Mouse (Mus musculus) adrenal gland, adult 2 months (tissue): ENCODE data around the gene Mpg. TPM values are rescaled to one million over a fixed set of nuclear protein-coding genes. Genes with fewer than 3 reads are reported as not detected.
"Not testable (repeated sequence)": the region's sequence is repeated elsewhere in the genome, so short reads cannot be mapped to it uniquely, and the experiment has no call there.

Source experiments
- DNase-seq: peaks from one replicate; pipeline ENCODE4 v3.0.0; 2021
- long read RNA-seq: library from polyadenylated mRNA; stranded (forward); transcript quantifications from one replicate; pipeline ENCODE4 v2.0.0, GENCODE M21; 2021
- polyA plus RNA-seq: library from polyadenylated mRNA; depleted of rRNA; stranded (reverse); fragments of >200 nt; gene quantifications from 2 replicates; pipeline ENCODE4 v1.2.3, GENCODE M21; 2012; rRNA removed
- total RNA-seq, 2 experiments: library from RNA; stranded (reverse); gene quantifications; 2 replicates each; pipeline ENCODE4 v1.2.3; 2021

The Mpg gene
- total RNA-seq (10 to 100 TPM; 17.1 to 19.6 TPM), polyA plus RNA-seq (17.1 and 21.1 TPM in 2 replicates)
- long read RNA-seq, transcript Mpg-201 (4 exons, 1,737 nt): major isoform, 12 of 15 reads
- long read RNA-seq, partial matches to known transcripts: 0 of 15 reads
- long read RNA-seq, other reads (novel, unspliced or antisense): 3 of 15 reads

DNA sequence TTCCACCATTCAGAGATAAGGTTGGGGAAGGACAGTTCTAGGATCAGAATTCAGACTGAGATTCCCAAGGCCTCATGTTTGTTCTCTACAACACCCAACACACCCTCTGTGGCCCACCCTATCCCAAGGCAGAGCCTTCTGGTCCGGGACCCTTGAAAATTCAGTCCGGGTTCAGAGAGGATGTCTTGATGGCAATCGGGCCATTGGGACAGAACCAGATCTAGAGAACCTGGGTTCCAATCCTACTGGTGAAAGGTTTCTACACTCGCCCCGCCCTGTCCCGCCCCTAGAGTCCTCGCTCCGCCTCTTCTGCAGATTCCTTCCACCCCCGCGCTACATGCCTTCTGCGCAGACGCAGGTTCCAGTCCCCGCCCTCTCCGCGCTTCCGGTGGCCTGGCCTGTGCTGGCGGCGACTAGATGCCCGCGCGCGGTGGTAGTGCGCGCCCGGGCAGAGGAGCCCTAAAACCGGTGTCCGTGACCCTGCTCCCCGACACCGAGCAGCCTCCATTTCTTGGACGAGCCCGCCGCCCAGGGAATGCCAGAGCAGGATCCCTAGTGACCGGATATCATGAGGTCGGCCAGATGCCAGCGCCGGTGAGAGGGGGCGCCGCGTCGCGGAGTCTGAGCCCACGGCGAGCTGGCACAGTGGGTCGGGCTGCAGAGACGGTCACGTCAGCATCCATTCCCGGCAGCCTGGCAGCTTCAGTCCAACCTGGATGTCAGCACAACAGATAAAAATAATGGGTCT is at the start of gene Mpg:
Gene Mpg (plus strand): TSS at position 382 of the 748 bp plus-strand sequence.
- peak; percentile 93 for DNase-seq

DNA sequence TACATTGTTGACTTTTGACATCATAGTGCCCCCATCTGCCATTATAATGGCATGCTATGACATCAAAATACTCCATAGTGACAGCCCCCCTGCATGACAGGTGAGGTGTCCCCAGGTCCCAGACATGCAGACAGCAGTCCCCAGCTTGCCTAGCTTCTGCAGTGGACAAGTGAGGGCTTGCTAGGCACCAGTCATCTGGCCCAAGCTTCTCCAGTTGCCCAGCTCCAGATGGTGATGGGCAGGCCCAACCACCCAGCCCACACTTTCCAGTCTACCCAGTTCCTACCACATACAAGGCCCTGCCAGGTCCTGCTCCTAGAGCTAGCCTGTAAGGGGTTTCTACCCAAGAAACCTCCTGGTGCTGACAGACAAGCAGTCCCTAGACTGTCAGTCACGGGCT is 47.8 kb upstream of the Mpg start:
- no peak for DNase-seq

DNA sequence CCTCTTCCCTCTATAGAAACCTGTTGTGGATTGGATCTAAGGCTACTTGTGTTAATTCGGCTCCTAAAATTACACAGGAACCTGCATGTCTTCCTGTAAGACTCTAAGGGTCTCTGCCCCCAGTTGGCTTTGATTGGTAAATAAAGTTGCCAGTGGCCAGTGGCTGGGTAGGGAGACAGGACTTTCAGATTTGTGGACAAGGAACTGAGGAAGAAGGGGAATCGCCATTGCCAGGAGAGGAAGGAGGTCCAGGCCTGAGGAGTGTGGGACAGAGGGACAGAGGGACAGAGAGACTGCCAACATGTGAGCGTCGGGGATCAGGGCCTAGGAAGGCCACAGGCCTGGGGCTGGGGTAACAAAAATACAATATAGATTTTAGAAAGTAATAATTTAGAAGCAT is 45.1 kb upstream of the Mpg start:
- DNase-seq: no peak

DNA sequence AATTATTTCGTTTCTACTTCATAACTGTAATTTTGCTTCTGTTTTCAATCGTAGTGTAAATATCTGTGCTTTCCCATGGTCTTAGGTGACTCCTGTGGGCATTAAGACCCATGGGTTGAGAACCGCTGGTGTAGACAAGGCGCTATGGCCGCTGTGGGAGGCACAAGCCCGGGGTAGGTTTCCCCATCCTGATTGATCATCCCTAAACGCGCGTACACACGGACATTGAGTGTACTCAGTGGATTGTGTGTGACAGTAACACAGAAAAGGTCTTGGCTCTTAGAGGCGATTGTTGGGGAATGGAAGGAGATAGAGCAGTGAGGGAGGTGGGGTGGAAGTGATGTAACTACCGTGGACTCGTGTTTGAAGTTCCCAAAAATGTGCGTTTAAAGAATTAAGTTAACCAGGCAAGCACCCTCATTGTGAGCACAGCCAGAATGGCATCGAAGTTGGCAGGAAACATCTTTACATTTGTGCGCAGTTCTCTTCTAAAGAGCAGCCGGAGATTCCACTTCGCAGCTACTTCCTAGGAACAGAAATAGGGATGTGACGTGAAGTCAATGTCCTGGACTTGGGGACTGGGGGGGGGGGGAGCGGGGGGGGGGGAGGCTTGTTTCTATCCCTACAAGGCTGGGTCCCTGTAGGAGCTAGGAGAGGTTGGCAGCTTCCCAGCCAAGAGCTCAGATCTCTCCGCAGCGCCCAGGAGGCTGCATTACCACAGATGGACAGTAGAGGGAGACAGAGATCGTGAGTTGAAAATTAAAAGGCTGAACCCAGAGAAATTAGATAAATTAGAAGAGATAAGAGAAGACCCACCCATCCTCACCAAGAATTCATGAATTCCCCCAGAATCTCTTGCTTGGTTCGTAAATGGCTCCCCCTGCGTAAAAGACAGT is 44.1 kb upstream of the Mpg start:
- DNase-seq: peak; percentile 79

DNA sequence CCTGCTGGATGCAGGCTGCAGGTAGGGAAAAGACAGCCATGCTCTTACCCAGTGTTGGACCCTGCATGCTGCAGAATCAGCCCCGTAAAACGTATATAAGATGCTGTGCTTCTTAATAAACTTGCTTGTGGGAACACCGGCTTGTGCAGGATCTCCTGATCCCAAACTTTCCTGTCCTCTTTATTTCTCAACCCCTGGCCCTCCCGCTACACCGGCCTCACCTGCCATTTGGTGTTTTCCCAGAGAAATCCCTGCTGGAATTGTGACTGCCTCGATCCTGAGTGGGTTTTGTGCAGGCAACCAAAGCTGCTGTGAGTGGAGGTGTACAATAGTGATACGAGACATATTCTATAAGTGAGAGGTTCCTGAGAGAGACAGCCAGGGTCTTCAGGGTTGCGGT is 41.8 kb upstream of the Mpg start:
- DNase-seq: no peak

DNA sequence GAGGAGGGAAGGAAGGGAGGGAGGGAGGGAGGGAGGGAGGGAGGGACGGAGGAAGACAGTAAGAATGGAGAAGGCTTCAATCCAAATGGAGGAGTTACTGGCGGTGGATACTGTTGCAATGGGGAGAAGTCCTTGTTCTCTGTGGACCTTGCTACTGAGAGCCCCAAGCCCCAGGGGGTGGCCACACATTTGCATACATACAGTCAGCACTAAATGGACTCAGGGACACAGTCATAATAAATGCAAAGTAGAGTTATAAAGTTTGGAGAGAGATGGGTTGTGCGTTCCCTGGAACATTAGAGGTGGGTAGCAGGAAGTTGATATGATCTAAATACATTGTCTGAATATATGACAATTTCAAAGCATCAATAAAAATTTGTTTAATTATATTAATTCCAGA is 40.3 kb upstream of the Mpg start:
- no peak for DNase-seq

DNA sequence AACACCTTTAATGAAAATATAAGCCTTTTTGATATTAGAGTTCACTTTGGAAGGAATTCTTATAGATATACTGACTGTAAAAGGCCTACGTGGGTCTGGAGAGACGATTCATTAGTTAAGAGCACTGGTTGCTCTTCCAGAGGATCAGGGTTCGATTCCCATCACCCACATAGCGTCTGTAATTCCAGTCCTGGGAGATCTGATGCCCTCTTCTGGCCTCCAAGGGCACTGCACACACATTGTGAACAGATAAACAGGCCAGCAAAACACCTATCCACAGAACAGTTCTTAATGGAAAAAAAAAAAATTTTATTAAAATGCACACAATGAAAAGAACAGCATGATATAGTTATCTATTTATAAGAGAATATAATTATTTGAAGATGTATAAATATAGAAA is 39.0 kb upstream of the Mpg start:
- DNase-seq: no peak

DNA sequence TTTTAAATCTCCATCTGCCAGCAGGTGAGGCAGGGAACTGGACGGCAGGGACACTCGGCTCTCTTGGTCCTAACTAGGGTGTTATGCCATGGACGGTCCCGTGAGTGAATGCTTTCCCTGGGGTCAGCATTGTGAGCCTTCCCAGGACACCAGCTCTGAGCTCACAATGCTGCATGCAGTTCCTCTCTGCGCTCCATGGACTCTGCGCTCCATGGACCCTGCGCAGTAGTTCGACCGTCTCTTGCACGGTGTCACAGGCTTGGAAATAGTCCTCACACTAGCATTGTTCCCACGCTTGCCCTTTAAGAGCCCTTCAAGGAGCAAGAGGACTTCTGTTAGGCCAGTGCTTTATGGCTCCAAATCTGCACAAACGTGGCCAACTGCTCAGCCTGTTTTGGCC is 37.4 kb upstream of the Mpg start:
- DNase-seq: no peak

DNA sequence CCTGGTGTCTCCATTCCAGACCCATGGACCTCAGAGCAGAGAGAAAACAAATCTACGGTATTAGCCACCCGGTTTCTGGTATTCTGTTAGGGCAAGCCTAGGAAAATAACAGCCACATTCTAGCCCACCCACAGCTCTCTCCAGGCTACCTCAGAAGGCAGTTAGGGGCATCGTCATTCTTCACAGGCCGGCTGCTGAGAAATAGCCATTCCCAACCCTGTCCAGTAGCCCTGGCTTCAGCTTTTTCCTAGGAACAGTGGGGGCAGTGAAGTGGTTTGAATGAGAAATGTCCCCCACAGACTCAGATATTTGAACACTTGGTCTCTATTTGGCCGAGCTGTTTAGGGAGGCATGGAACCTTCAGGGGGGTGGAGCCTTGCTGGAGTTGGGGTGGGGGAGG is 36.9 kb upstream of the Mpg start:
- DNase-seq: no peak

DNA sequence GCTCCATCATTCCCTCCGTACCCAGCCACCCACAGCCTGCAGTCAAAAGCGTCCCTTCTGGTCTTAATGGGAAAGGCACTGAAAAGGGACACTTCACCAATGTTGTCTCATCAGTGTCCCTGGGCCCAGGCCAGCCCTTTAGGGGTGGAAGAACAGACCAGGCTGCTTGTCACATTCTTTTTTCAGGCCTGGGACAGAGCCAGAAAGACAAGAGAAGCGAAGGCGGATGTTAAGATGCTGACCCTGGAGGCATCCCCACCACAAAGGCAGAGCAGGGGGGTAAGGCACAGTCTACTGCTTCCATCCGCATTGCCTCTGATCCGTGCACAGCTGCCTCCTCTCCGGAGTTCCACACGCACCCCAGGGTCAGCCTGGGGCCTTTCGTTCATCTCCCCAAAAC is 36.2 kb upstream of the Mpg start:
- no peak for DNase-seq

DNA sequence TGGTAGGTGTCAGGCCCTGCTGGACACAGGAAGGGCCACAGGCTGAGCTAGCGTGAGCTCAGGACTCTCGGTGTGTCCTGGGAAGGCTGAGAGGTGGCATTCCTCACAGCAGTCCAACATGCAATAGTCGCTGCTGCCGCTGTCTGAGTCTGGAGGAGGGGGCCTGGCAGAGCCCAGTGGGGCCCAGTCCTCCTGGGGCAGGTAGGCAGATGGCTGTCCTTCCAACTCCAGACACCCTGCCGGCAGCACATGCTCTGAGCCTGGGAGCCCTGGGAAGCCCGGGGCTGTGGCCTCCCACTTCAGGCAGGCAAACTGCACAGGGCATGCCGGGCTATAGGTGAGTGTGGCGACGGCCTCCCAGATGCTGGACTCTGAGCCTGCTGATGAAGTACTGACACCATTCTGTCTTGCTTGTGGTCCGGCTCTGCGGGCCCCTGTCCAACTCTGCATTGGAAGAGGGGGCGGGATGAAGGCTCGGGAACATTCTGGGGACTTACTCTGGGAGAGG is 35.6 kb upstream of the Mpg start:
- DNase-seq: no peak

DNA sequence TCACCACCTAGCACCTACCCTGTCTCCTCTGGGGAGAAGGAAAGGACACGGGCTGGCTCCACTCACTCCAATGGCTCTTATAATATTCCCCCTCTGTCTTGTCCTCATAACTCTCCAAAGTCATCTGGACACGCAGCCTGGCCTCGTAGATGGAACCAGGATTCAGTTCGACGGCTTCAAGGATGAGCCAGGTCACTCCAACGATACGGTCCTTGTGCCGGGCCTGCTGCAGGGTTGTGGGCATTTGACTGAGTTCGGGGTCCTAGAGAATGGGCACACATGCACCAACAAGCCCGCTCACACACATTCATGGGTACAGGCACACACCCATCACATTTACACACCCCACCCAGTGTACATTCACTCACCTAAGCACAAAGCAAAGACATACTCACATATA is 33.1 kb upstream of the Mpg start:
- no peak for DNase-seq

DNA sequence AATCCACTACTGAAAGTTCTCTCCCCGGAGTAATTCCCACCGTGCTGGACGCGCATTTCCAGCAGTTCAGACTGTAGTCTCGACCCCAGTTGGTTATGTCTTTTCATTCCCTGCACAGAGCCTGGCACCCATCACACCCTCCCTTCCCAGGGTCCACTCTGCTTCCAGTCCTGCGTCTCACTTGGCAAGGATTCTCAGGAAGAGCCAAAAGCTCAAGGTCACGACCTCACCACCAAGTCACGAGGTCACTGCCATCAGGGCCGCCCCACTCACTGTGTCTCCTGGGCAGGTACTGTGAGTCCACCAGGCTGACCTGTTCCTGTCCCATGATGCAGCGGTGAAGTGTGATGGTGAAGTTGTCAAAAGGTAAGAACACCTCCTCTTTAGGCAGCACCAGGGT is 32.2 kb upstream of the Mpg start:
- no peak for DNase-seq

DNA sequence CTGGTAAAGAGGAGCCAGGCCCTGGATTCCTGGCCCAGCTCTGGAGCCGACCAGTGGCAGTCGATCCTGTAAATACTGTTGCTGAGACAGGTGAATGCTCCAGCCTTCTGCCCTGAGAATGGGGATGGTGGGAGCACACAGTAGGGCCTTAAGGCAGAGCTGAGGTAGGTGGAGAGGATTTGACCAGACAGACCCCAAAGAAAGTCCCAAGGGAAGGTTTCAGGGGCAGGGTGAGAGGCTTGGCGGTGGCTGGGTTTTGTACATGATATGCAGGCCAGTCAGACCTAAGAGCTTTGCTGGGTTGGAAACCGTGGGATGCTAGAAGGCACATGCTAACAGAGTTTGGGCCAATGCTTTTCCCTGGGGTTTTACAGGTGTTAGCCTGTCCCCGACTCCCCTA is 31.7 kb upstream of the Mpg start:
- no peak for DNase-seq

DNA sequence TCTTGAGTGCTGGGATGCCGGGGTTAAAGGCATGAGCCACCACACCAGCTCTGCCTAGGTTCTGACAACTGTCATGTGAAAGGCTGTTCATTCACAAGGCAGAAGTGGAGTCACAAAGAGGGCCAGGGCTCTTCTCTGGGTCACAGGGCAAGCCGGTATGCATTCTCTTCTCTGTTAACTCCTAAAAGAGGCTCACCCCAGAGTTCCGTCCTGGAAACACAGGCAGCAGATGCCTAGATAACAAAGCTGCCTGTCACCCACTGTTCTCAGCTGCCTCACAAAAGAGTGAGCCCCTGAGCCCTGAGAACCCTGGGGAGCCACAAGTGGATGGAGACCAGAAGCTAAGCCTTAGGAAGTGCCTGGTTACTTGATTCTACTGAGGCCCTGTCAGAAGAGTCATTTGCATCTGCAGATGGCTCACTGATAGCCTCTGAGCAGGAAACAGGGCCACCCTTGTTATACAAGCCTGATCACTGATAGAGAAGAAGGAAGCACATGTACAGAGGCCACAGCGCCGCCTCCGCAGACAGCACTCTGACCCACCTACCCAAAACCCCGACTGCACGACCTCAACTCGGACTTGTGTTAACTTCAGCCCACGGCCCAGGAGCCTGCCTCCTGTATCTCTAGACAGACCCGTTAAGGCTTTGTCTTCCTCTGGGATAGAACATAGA is 30.3 kb upstream of the Mpg start:
- no peak for DNase-seq

DNA sequence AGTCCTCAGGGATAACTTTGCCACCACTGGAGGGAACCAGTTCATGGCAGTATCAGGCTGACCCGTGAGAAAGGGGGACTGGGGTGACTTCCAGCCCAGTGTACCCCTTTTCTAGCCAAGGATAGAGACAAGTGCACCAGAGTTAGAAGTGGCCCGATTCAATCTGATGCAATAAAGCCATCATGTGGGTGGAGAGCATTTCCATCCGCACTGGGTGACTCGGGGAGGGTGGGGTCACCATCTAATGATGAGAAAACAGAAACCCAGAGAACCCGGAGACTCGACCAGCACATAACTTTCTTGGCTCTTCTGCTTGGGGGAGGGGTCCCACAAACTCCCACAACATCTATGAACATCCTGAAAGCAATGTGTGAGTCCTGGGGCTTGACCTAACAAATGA is 29.6 kb upstream of the Mpg start:
- DNase-seq: no peak

DNA sequence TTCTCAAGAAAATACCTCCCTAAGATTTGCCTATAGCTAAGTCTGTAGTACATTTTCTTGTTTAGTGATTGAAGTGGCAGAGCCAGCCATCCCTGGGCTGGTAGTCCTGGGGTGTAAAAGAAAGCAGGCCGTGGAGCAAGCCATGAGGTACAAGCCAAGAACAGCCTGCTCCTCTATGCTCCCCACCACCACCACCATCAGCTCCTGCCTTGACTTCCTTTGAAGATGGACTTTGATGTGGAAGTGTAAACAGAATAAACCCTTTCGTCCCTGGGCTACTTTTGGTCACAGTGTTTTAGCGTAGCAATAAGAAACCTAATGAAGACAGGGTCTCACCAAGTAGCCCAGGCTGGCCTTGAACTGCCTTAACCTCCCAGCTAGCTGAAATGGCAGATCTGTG is 28.5 kb upstream of the Mpg start:
- no peak for DNase-seq

DNA sequence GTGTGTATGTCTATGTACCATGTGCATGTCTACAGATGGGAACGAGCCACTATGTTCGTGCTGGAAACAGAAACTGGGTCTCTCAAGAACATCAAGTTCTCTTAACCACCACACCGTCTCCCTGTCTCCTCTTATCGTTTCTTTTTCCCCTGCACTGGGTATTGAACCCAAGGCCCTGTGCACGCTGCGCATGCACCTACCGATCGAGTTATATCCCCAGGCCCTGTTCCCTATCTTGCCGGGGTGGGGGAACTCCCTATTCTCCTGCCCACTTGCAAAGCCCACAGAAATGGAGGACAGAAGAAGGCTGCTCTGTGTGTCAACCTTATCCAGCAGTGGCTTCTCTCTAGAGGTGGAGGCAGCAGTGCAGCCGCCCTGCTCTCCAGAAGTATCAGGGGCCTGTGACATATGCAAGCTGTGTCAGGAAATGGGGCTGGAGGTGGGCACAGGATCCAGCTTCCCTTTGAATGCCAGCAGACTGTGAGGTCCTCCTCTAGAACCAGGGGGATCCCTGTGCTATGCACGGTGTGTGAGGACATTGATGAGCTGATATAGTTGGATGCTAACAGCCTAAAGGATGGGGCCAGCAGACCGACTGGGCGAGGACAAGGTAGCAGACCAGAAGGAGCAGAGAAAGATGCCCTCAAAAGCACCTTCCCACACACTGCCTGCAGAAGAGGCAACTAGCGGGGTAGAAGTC is 27.9 kb upstream of the Mpg start:
- no peak for DNase-seq

DNA sequence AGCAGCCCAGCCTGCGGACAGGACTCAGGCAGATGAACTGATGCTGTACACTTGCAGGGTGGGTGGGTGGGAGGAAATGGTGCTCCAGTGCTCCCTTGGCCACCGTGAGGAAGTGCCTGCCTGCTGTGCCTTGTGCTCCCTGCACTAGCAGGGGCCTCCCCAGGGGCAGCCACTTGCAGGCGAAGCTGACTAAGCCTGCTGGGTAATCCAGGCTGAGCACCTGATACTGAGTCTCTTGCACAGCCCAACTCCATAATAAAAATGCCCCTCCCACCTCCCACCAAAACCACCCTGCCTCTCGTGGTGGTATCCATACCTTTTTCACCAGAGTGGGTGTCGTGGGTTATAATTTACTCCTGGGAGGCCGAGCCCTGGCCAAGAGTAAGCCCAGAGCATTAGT is 27.1 kb upstream of the Mpg start:
- DNase-seq: no peak

DNA sequence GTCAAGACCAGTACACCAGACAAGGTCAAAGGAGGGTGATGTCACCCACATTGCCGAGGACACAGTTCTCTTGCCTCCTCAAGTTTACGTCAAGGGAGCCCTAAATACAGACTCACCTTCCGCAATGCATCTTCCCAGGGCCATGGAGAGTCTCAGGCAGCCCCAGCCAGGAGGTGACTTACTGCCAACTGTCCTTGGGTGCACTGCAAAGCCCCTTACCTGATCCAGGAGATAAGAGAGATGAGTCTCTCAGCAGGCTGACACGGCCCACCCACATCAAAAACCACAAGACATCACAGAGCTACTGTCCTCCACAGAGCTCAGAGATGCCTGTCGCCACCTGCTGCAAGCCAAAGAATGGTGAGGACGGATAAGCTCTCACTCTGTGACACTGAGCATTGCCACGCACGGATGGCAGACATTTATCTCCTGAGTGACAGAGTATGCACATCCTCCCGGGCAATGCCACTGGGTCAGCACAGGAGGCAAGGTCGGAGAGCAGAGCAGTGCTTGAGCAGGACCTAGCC is 26.2 kb upstream of the Mpg start, which contains the start of gene Il9r:
Gene Il9r (minus strand): TSS at position 205 of the 527 bp plus-strand sequence.
- peak; percentile 64 for DNase-seq

DNA sequence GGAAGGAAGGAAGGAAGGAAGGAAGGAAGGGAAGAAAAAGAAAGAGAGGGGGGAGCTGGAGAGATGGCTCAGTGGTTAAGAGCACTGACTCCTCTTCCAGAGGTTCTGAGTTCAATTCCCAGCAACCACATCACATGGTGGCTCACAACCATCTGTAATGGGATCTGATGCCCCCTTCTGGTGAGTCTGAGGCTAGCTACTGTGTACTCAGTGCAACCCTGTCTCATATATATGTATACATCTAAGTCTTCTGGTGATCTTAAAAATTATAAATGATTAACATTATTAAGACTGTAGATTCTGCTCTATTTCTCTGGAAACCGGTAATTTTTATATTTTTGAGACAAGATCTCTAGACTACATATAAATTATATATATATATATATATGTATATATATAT is 25.3 kb upstream of the Mpg start:
- DNase-seq: not testable (repeated sequence)
